Mouse (Mus musculus): ENCODE measurements around the gene Ngef.

- TF ChIP-seq CTCF (conservative IDR thresholded peaks at IDR 0.05; ENCODE audit: insufficient read depth, insufficient read length, low read depth, low read length) = no peak
- TF ChIP-seq POLR2A (IDR thresholded peaks at IDR 0.05; ENCODE audit: low read depth, low read length) = no peak
Measured at GRCm38 (mm10) chr1:87565760-87566159, 7.9 kb downstream of the Ngef start.
